Mouse (Mus musculus): ENCODE measurements around the gene Thada.

DNA sequence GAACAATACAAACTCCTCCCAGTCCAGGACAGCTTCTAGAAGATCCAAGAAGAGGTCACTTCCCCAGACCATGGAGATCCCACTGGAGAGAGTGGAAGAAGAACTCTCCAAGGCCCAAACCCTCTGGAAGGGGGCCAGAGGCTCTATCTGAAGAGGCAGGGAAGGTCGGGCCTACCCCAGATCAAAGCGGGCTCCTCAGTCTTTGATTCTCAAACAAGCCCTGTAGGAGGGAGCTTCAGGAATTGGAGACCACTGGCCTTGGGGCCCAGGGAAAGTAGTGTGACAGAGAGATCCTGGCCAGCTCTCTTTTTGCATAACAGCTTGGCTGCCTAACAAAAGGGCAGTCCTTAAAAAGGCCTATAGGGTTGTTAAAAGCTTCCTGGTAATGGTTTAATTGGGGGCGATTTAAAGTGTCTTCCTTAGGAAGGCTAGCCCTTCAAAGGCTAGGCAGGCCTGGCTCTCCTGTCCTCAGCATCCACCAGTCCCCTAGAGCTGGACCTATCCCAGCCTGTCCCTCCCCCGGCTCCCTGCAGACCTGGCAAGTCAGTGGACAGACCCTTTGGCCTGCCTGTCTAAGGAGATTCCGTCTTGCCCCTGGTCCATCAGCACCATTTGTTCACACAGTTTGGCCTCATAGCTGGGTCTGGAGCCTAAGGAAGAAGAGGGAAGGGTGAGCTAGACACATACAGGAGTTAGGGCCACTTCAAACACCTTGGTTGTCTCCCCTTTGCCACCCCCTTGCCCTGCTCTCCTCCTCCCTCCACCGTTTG lies 313.6 kb downstream of the Thada start:
- no peak for TF ChIP-seq CTCF (IDR thresholded peaks at IDR 0.05; ENCODE audit: low read depth)
- TF ChIP-seq EP300 (optimal IDR thresholded peaks at IDR 0.05): no peak

Measured in stomach, postnatal 0 days (tissue).